Mouse (Mus musculus) E14TG2a.4 (cell line): ENCODE measurements around the gene Copg1.

Experiments
- H3K27me3 ChIP-seq: 2 replicates; pipeline ENCODE4 v1.6.1; 2014; ENCODE audit warnings: low read length, control low read depth; ENCODE audit not compliant: insufficient read depth
- H3K36me3 ChIP-seq: 2 replicates; pipeline ENCODE4 v1.6.1; 2014; ENCODE audit warnings: low read length, control low read depth; ENCODE audit not compliant: insufficient read depth
- H3K4me1 ChIP-seq: replicated peaks from 2 replicates; pipeline ENCODE4 v1.6.1; 2014; ENCODE audit warnings: low read depth, low read length, control low read depth
- H3K4me3 ChIP-seq: replicated peaks from 2 replicates; pipeline ENCODE4 v1.5.1; 2014; ENCODE audit warnings: mild to moderate bottlenecking, low read length
- H3K9me3 ChIP-seq: 2 replicates; pipeline ENCODE4 v1.6.1; 2014; ENCODE audit warnings: low read length, control low read depth
- CTCF ChIP-seq: conservative IDR thresholded peaks from 2 replicates; pipeline ENCODE4 v1.5.1; 2014; ENCODE audit warnings: low read length
- NANOG ChIP-seq: IDR thresholded peaks from 2 replicates; pipeline ENCODE4 v1.6.1; 2014; ENCODE audit warnings: borderline replicate concordance, low read length, mixed read lengths
- POU5F1 ChIP-seq: IDR thresholded peaks from 2 replicates; pipeline ENCODE4 v1.6.1; 2014; ENCODE audit warnings: low read length, borderline replicate concordance

The Copg1 gene

GRCm38 (mm10) chr6:87870440-87870839 lies 17.2 kb upstream of the Copg1 start:
- H3K9me3 ChIP-seq = no peaks in the 10 kb centered on the region
- H3K27me3 ChIP-seq = no peaks in the 10 kb centered on the region
- no peaks in the 10 kb centered on the region for H3K36me3 ChIP-seq
- no peak overlapping the region for H3K4me3 ChIP-seq
- TF ChIP-seq CTCF = no peak
- TF ChIP-seq POU5F1 = no peak
- TF ChIP-seq NANOG = no peak
- H3K4me1 ChIP-seq = peaks cover 48% of the 10 kb centered on the region

- no peaks in the 10 kb centered on the region for H3K27me3 ChIP-seq
- no peak overlapping the region for H3K4me3 ChIP-seq
- H3K36me3 ChIP-seq = no peaks in the 10 kb centered on the region
- no peak for TF ChIP-seq CTCF
- TF ChIP-seq POU5F1 = no peak
- no peak for TF ChIP-seq NANOG
- peaks cover 51% of the 10 kb centered on the region for H3K4me1 ChIP-seq
- no peaks in the 10 kb centered on the region for H3K9me3 ChIP-seq
Observed at GRCm38 (mm10) chr6:87871240-87871639, 16.4 kb upstream of the Copg1 start.

GRCm38 (mm10) chr6:87873104-87873503 lies 14.5 kb upstream of the Copg1 start:
- H3K27me3 ChIP-seq = no peaks in the 10 kb centered on the region
- H3K4me1 ChIP-seq = peaks cover 47% of the 10 kb centered on the region
- no peaks in the 10 kb centered on the region for H3K36me3 ChIP-seq
- no peaks in the 10 kb centered on the region for H3K9me3 ChIP-seq
- no peak for TF ChIP-seq NANOG
- no peak for TF ChIP-seq CTCF
- no peak for TF ChIP-seq POU5F1
- H3K4me3 ChIP-seq = no peak overlapping the region

- Histone ChIP-seq H3K36me3 (no peaks in the 10 kb centered on the region), H3K9me3 (no peaks in the 10 kb centered on the region), H3K4me1 (peaks cover 42% of the 10 kb centered on the region), H3K27me3 (no peaks in the 10 kb centered on the region), H3K4me3 (no peak overlapping the region)
- peak; percentile 64 for TF ChIP-seq CTCF
- TF ChIP-seq NANOG = no peak
- no peak for TF ChIP-seq POU5F1
Observed at GRCm38 (mm10) chr6:87873963-87874362, 13.7 kb upstream of the Copg1 start.

GRCm38 (mm10) chr6:87875083-87875482 lies 12.5 kb upstream of the Copg1 start:
- Histone ChIP-seq H3K4me3 (no peak overlapping the region), H3K36me3 (no peaks in the 10 kb centered on the region), H3K9me3 (no peaks in the 10 kb centered on the region), H3K27me3 (no peaks in the 10 kb centered on the region), H3K4me1 (peaks cover 40% of the 10 kb centered on the region)
- TF ChIP-seq CTCF = no peak
- TF ChIP-seq POU5F1 = no peak
- TF ChIP-seq NANOG = no peak

GRCm38 (mm10) chr6:87875562-87875961 lies 12.1 kb upstream of the Copg1 start:
- Histone ChIP-seq H3K9me3 (no peaks in the 10 kb centered on the region), H3K4me1 (peaks cover 40% of the 10 kb centered on the region), H3K36me3 (no peaks in the 10 kb centered on the region), H3K4me3 (peak overlapping the region; percentile 61), H3K27me3 (no peaks in the 10 kb centered on the region)
- TF ChIP-seq POU5F1 = no peak
- no peak for TF ChIP-seq NANOG
- TF ChIP-seq CTCF = no peak

- Histone ChIP-seq H3K4me3 (peak overlapping the region; percentile 61), H3K36me3 (no peaks in the 10 kb centered on the region), H3K9me3 (no peaks in the 10 kb centered on the region), H3K4me1 (peaks cover 37% of the 10 kb centered on the region), H3K27me3 (no peaks in the 10 kb centered on the region)
- no peak for TF ChIP-seq NANOG
Observed at GRCm38 (mm10) chr6:87876068-87876643, 11.5 kb upstream of the Copg1 start.

- H3K9me3 ChIP-seq = no peaks in the 10 kb centered on the region
- H3K4me3 ChIP-seq = no peak overlapping the region
- H3K36me3 ChIP-seq = no peaks in the 10 kb centered on the region
- peaks cover 23% of the 10 kb centered on the region for H3K4me1 ChIP-seq
- TF ChIP-seq NANOG (no peak), POU5F1 (no peak), CTCF (no peak)
- H3K27me3 ChIP-seq = no peaks in the 10 kb centered on the region
Observed at GRCm38 (mm10) chr6:87879010-87879409, 8.6 kb upstream of the Copg1 start.

GRCm38 (mm10) chr6:87879628-87880027 lies 8.0 kb upstream of the Copg1 start:
- H3K4me3 ChIP-seq = no peak overlapping the region
- no peaks in the 10 kb centered on the region for H3K9me3 ChIP-seq
- no peak for TF ChIP-seq POU5F1
- TF ChIP-seq CTCF = no peak
- no peak for TF ChIP-seq NANOG
- no peaks in the 10 kb centered on the region for H3K27me3 ChIP-seq
- H3K4me1 ChIP-seq = peaks cover 23% of the 10 kb centered on the region
- H3K36me3 ChIP-seq = no peaks in the 10 kb centered on the region
